Mouse (Mus musculus): ENCODE measurements at regions not wholly inside any gene's neighbourhood (a gene's known extent, or its start where the extent isn't known, plus 50 kb on each side); places are given as distances from the start of the nearest gene placed in this dataset.

DNA sequence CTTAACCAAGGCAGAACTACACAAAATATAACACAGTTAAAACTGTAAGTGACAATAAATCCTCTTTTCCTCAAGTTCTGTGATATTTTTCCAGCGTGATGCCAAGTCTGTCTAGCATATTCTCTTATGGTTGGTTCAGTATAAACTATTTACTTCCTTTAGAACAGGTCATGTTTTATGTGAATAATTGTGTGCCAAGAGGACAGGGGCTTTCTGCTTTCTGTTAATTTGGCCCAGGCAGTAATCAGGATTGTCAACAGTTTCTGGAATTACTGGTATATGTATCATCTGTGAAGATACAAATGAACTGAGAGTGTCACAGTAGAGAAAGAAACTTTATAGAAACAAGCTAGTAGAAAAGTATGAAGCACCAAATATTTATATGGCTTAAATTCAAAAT is 1039.5 kb upstream of the Adcyap1 start:
- no peak overlapping the region for H3K4me3 ChIP-seq
- 52% methylated on average over 1 of the region's 1 CpGs for WGBS
- no peak overlapping the region for H3K9ac ChIP-seq (replicated peaks)
- H3K4me2 ChIP-seq (replicated peaks) = no peak overlapping the region
- ATAC-seq (ENCODE audit: low FRiP score, low read depth) = no peak
- H3K4me1 ChIP-seq = no peaks in the 10 kb centered on the region
- H3K36me3 ChIP-seq = no peaks in the 10 kb centered on the region
- H3K9me3 ChIP-seq = no peaks in the 10 kb centered on the region
- no peaks in the 10 kb centered on the region for H3K27me3 ChIP-seq
- H3K27ac ChIP-seq (replicated peaks) = no peak overlapping the region

GRCm38 (mm10) chr17:92185740-92186139 is 1013.1 kb upstream of the Adcyap1 start:
- no peak for ATAC-seq (ENCODE audit: low FRiP score, low read depth)
- no peak overlapping the region for H3K9ac ChIP-seq (replicated peaks)
- H3K27ac ChIP-seq (replicated peaks) = no peak overlapping the region
- WGBS = 82% methylated on average over 1 of the region's 1 CpGs
- H3K36me3 ChIP-seq = no peaks in the 10 kb centered on the region
- no peak overlapping the region for H3K4me2 ChIP-seq (replicated peaks)
- H3K4me3 ChIP-seq = no peak overlapping the region
- H3K4me1 ChIP-seq = no peaks in the 10 kb centered on the region
- H3K9me3 ChIP-seq = no peaks in the 10 kb centered on the region
- no peaks in the 10 kb centered on the region for H3K27me3 ChIP-seq

DNA sequence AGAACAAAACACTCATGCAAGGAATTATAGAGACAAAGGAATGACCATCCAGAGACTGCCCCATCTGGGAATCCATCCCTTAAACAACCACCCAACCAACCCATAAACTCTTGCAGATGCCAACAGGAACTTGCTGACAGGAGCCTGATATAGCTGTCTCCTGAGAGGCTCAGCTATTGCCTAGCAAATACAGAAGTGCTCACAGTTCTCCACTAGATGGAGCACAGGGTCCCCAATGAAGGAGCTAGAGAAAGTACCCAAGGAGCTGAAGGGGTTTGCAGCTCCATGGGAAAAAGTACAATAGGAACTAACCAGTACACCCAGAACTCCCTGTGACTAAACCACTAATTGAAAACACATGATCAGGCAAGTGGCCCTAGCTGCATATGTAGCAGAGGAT is 988.1 kb upstream of the Adcyap1 start:
- ATAC-seq (ENCODE audit: low FRiP score, low read depth) = peak; percentile 80
- no peaks in the 10 kb centered on the region for H3K4me1 ChIP-seq
- no peak overlapping the region for H3K4me2 ChIP-seq (replicated peaks)
- no peak overlapping the region for H3K9ac ChIP-seq (replicated peaks)
- no peak overlapping the region for H3K4me3 ChIP-seq
- no peaks in the 10 kb centered on the region for H3K27me3 ChIP-seq
- no peaks in the 10 kb centered on the region for H3K9me3 ChIP-seq
- no peak overlapping the region for H3K27ac ChIP-seq (replicated peaks)
- H3K36me3 ChIP-seq = no peaks in the 10 kb centered on the region

GRCm38 (mm10) chr17:92216464-92216863 is 982.4 kb upstream of the Adcyap1 start:
- Histone ChIP-seq H3K36me3 (no peaks in the 10 kb centered on the region), H3K9ac (replicated peaks) (no peak overlapping the region), H3K4me3 (no peak overlapping the region), H3K4me1 (no peaks in the 10 kb centered on the region), H3K4me2 (replicated peaks) (no peak overlapping the region), H3K27ac (replicated peaks) (no peak overlapping the region), H3K27me3 (no peaks in the 10 kb centered on the region), H3K9me3 (no peaks in the 10 kb centered on the region)
- ATAC-seq (ENCODE audit: low FRiP score, low read depth) = no peak
- WGBS = 80% methylated on average over 2 of the region's 2 CpGs

All from midbrain, embryonic 12.5 days (tissue).